Mouse (Mus musculus) c-Kit-positive CD71-positive TER-119-negative erythroid progenitor cells, embryonic 14.5 days (primary cell): Measurements from ENCODE around the gene Npm1.

ENCODE experiments used
- DNase-seq: peaks from one replicate; pipeline ENCODE4 v3.0.0-alpha.2; 2013; ENCODE audit warnings: low read depth

Gene Npm1

DNA sequence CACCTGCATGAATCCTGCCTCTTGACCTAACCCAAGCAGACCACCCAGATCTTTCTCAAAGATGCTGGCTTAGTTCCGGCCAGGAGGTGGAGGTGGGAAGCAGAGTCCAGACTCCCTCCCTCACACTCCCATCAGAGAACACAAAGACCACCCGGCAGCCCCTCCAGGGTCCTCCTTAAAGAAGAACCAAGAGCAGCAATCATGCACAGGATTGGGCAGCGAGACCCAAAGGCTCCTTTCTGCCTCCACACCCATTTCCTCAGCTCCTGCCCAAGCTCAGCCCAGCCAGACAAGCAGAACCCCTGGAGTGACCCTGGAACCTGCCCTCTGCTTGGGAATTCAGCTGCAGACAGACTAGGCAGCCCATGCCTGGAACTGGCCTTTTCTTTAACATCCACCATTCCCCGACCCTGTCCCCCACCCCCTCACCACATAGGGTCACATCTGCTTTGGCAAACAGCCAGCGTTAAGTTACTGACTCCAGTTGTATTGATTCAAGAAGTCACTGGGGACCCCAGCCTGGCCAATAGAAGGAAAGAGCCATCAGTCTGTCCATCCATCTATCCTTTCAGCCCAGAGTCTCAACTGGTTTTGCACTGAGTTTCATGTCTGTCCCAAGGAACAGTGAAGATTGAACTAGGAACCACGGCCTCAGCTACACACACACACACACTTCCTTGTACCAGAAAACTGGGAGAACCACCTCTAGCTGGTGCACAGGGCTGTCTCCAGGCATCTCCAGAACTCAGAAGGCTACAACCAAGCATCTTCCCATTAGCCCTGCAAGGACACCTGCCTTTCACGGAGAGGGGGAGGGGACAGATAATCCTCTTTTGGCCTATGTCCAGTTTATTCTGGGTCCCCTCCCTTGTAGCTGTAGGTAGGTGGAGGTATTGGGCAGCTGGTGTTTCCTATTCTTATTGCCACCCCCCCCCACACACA, 17.5 kb downstream of the Npm1 start:
- no peak for DNase-seq

DNA sequence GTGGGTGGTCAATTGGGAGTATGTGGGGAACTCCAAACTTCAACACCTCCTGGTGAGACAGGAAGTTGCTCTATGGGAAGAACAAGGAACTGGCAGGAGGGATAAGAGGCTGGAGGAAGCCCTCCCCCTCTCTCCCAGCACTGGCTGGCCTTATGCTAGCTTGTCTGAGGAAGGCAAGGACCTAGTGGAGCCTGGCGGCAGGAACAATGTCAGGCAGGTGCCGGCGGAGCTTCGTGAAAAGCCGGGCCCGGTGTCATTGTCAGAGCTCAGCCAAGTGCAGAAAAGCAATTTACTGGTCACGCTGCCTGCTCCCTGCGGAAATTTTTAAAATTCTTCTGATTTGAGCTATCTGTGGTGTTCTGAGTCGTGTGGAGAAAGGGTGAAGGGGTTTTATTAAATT, 19.1 kb downstream of the Npm1 start:
- no peak for DNase-seq

DNA sequence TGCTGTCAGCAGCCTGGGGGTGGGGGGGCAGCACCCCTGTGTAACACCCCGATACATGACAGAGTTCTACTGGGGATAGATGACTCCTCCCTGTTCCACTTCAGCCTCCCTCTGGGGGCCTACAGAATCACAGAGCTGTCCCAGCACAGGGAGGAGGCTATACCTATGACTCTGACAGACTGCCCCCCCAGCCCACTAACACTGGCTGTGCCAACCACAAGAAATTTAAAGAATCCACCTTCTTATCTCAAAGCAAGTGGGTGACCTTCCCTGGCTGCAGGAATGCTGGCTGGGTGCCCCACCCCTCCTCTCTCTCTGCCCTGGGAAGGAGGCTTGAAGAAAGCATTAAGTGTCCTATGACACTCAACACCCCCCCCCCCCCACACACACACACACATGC, 20.2 kb downstream of the Npm1 start:
- no peak for DNase-seq

DNA sequence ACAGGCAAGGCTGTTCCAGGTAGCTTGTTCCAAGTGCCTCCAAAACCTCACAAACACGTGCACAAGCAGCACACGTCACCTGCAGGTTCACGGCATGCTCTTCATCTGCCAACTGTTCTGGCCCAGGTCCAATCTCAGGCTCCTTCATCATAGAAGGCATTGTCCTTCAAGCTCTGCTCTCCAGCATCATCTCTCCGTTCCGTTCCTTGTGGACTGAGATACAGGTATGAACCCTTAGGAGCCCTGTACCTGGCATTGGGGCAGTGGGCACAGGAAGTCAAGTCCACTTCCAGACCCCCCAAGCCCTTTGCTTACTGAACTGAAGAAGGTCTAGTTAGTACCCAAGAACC, 22.9 kb downstream of the Npm1 start:
- DNase-seq: no peak

DNA sequence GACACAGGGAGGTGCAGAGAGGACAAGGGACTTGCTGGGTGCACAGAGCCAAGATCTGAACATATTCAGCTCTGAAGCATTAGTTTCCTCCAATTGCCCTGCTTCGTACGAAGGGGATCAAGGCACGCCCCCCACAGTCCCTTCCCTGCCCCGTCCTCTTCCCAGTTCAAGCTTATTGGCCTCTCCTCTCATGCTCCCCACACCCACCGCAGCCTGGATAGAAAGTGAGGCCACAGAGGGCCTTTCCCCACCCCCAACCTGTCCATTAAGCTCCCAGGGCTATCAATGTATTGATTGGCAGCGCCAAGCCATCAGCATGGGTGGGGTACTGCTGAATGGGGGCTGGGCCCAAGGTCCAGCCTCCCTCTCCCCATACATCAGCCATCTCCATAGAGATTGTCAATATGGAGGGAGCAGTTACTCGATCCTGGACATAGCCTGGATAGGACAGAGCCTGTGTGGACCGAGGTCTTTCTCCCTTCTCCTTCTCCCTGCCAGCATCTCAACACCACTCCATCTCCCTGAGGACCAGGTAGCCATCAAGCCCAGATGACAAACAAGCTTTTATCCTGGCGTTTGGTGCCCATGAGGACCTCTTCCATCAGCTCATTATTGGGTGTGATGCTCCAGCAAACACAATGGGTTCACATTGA, 23.4 kb downstream of the Npm1 start:
- no peak for DNase-seq

DNA sequence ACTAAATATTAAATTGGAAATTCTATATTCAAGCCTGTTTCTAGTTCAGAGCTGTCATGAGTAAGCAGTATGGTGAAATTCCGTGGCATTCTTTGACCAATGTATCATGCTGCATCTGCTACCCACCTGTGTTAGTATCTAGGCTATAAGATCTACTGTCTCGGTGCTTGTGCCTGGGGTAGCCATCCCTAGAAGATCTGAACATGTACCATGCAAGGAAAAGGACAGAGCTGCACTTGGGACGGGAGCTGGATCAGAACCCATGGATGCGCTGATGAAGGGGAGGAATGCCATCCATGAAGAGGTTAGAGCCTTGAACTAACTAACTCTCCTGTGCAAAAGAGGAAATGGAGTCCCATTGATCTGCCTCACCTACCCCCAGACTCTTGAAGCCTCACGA, 24.3 kb downstream of the Npm1 start:
- no peak for DNase-seq

DNA sequence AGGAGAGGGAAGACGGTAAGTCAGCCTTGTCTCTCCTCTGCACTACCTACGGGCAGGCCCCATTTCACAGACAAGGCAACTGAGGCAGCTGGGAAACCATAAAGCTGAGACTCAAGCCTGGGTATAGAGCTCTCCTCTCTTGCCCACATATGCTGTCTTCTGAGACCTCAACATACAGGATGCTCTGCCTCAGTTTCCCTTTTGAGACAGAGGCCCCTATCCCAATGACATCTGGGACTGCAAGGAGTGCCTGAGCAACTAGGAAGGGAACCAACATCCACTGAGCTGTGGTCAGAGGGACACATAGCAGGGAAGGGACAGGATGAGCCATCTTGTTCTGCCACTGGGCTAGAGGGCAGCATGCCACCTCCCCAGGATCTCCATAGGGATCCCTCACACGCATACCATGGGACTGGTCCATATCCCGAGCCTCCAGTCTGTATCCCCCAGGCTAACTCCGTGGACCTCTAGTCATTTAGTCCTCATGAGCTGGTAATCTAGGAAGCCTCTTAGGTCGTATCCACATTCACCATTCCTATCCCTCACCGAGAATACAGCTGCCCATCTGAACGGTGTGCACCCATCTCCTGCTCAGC, 28.5 kb downstream of the Npm1 start:
- no peak for DNase-seq

DNA sequence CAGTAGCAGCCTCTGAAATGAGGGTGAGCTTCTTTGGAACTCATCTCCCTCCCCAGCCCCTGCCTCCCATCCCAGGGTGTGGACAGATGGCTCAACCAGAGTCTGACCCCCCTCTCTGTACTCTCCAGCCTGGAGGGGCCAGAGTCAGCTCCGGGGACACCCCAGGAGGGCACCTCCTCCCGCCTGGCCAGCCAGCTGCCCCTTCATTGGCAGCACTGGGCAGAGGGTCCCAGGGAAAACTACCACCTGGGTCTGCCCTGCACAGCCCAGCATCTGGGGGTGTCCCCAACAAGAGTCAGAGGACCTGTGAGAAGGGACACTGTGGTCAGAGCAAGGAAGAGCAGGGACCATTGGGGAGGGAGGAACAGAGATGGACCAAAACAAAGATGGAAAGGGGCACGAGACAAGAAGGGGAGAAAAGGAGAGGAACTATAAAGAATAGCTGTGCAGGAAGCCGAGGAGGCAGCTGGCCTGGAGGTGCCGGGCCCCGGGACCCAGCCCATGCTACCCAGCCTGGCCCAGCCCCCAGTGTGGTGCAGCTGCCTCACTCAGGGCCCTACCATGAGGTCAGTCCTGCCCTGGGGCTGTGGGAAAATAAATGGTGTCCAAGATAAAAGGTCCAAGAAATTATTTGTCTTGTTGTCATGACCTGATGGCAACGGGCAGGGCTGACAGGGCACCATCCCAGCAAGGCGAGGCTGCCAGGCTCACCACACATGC, 30.2 kb downstream of the Npm1 start:
- DNase-seq: no peak

DNA sequence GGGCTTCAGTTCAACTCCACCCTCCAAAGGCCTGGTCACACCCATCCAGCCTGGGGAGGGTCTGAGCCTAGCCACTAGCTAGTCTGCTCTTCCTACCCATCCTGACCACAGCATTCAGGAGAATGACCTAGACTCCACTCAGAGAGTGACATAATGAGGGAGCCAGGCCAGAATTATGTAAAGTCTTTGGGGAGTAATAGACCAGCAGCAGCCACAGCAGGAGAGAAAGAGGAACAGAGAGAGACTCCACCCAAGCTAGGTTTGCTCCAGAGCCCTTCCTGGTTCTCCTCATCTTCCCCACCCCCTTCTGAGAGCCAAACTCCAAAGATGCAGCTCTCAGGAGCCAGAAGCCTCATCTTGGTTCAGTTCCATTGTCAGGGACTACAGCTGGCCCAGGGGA, 35.9 kb downstream of the Npm1 start:
- no peak for DNase-seq

DNA sequence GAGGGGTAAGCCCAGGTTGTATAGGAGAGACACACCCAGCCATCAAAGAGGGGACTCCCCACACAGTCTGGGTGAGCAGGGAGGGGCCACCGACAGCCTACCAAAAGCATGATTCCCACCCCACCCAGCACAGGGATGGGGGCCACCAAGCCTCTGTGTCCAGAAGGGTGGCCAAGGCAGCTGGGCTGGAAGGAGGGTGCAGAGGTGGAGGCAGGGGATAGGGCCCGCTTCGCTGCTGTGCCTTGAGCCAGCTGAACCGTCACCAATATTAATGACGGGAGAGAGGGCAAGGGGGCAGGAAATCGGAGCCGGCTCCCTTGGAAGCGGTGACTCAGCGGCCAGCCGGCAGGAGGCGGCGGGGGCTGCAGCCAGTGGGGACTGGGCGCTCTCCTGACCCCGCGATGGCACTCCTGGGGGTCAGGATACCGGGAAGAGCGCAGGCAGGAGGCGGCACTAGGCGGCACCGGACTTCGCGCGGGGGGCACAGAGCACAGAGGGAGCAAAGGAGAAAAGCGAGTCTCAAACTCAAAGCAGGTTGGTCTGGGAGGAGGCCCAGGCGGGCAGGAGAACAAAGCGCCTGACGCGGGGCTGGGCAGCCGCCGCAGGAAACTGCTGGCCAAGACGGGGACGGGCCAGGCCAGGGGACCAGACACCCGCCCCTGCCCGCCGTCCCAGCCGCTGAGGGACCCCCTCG, 40.3 kb downstream of the Npm1 start:
- DNase-seq: no peak

DNA sequence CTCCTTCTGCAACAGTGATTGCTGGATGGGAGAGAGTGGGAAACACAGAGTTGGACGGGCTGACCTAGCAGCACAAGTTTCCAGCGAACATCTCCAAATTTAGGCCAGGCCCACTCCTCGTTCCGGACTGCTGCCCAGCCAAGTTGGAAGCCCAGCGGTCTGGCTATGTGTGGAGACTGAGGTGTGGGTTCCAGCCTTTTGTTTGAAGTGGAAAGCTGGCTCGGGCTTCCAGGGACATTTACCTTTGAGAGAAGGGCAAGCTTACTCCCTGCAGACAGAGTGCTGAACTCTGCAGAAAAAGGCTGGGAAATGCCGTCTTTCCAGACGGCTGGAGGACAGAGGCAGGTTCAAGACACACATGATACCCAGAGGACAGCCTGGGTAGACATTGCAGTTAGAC, 43.5 kb downstream of the Npm1 start:
- no peak for DNase-seq

DNA sequence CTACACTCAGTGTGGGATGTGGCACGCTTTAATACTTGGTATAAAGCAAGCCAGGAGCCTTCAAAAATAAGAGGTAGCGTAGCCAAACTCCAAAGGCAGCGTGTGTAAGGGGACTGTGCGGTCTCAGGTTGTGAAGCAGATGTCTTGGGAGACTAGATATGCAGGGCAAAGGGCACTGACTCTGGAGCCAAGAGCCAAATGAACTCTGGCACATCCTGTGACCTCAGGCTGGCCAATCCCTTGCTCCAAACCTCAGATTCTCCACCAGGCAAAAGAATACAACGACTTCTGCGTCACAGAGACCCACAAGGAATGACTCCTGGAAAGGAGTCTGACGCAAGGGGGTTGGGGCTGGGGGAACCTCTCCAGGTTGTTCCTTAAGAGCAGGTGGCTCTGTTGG, 43.9 kb downstream of the Npm1 start:
- no peak for DNase-seq

DNA sequence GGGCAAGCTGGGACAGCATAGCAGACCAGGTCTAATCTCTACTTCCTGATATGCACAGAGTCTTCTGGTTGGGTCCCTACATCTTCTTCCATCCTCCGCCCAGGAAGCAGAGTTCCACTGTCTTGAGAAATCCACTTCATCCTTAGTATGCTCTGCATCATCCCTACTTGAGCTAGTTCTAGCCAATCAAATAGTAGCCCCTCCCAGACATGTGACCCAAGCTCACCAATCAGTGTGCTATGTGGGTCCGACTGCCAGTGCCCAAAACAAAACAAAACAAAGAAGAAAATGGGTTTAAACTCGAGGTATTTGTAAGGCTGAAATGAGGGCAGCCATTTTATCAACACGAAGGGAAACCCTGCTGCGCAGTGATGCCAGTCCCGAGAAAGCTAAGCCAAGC, 44.5 kb downstream of the Npm1 start:
- DNase-seq: no peak

DNA sequence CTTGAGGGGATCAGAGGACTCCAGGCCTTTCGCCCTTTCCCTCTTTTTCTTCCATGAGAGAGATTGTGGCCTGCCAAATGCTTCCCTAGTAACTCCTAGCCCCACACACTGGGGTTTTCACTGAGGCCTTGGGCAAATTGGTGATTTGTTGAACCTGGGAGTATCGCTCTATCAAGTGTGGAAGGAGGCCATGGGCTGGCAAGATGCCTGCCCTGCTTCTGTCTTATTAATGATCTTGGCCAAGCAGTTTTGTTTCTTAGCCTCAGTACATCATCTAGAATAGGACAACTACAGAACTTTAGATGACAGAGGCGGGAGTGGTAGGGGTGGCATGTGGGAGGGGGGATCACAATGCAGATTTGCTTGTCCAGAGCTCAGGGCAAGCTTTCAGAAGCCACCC, 47.2 kb downstream of the Npm1 start:
- no peak for DNase-seq

DNA sequence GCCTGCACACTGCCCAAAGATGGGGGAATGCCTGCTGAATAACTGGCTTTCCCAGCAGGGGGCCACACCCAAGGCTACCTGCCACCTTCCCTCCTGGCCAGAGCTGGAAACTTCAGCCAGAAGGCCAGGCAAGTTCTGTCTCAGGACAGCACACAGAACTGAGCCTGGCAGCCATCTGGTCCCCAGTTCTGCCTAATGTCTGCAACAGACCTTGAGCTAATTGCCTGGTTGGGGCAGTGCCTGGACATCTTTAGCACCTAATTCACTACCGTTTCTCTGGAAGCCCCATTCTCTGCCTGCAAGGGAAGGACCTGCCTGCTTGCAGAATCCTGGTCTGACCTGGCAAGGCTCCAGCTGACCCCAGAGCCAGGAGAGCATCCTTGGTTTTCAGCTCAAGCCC, 50.6 kb downstream of the Npm1 start:
- no peak for DNase-seq

DNA sequence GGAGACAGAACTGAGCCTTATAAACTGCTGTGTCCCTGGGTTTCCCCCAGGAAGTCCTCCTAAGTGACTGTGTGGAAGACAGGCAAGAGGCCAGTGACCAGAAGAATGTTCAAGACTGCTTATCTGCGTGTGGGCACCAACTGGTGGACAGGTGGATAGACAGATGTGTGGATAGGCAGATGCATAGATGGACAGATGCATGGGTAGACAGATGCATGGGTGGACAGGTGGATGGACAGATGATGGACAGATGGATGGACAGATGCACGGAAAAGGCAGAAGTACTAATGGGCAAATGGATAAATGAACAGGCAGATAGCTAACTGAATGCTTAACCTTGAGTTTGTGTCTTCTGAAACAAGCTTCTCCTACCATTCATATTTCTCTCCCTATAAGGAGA, 52.9 kb downstream of the Npm1 start:
- no peak for DNase-seq

DNA sequence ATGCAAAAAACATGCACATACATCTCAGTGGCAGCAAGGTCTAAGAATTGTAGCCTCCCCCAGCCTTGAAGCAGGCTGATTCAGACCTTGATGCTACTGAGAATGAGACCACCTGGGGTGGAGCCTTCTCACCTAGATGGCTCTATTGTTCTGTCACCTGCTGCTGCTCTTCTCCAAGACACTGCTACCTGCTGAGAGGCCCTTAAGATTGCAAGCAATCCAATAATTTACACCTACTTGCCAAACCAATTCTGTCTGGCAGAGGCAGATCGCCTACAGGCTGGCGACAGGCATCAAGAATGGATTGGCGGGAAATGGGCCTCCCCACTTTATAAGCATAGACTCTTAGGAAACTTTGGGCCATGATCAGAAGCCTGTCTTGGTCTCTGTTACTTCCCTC, 55.5 kb downstream of the Npm1 start:
- no peak for DNase-seq

DNA sequence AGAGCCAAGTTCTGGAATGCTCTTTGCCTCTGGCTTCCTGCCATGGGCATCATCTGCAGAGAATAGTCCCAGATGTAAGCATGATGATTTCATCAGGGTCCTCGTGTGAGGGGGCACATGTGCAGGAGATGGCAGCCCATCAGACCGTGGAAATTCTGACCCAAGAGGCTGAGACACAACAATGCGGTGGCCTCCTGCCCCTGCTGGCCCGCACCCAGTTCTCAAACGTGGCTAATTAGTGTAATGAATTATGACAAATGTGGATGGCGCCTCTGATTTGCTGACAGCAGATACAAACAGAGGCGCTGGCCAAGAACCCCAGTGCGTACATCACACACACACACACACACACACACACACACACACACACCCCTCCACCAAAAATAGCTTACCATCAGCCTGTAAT, 58.1 kb downstream of the Npm1 start:
- DNase-seq: no peak

DNA sequence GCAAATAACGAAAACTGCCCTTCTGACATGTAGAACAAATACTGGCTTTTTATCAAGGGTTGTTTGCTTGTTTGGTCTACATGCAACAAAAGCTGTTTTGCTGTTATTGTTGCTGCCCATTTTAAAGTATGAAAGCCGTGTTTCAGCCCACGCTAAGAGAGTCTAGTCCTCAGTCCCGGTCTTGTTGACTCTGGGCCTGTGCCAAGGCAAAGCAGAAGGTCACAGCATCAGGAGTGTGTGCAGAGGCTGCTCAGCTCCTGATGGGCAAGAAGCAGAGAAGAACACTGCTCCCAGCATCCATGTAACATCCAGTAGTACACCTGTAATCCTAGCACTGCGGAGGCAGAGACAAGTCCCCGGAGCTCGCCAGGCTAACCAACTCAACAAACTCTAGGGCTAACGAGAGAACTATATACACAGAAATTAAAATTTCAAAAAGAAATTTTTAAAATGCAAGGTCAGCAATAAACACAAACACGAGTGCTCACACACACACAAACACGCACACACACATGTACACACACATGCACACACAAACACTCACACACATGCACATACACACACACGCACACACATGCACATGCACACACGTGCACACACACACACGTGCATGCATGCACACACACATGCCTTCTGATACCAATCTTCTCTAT, 59.6 kb downstream of the Npm1 start:
- no peak for DNase-seq
